Mouse (Mus musculus): ENCODE measurements around the gene Gm17079. TPM values are rescaled to one million over a fixed set of nuclear protein-coding genes. Genes with fewer than 3 reads are reported as not detected.

Gene Gm17079
- not detected in 2 replicates for polyA plus RNA-seq (2012; rRNA removed)

DNA sequence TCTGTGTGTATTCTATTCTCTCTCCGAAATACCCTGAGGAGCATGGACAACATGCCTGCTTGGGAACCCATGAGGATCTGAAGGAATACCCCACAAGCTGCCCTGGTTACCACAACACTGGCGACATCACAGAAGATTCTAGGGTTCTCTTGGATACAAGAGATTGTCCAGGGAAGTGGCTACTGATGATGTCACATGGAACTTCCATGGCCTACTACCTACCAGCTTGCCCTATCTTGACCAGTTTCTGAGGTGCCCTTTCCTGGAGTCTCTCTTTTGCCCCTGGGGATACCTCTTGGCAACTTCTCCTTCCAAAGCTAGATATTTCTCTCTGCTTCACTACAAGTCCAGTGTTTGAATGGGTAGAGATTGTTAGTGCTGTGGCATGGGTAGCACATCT, at the start of gene Gm17079:
Gene Gm17079 (minus strand): TSS at position 101 of the 400 bp plus-strand sequence.

DNA sequence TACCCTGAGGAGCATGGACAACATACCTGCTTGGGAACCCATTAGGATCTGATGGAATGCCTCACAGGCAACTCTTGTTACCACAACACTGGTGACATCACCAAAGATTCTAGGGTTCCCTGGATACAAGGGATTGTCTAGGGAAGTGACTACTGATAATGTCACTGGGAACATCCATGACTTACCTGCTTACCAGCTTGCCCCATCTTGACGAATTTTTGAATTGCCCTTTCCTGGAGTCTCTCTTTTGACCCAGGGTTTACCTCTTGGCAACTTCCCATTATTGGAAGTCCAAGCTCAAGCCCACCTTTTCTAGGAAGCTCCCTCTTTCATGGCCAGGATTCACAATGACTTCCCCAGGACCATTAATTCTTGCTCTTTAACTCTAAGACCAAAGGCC, 21.8 kb upstream of the Gm17079 start, which contains the start of gene Gm5800:
Gene Gm5800 (minus strand): TSS at position 101 of the 400 bp plus-strand sequence.

Other genes with a start within 250 kb of the Gm17079 start
- not detected in 2 replicates for gene Vmn2r89, start 243.6 kb downstream of the Gm17079 start, polyA plus RNA-seq (2012; rRNA removed)
- gene Gm5622, start 142.7 kb downstream of the Gm17079 start, polyA plus RNA-seq (2012; rRNA removed), result 0.06 and 0.08 TPM in 2 replicates
- gene Gm17175, start 121.4 kb downstream of the Gm17079 start, polyA plus RNA-seq (2012; rRNA removed), result not detected in 2 replicates
- gene Gm17174, start 103.3 kb downstream of the Gm17079 start, polyA plus RNA-seq (2012; rRNA removed), result not detected in 2 replicates
- gene Gm17078, start 84.2 kb downstream of the Gm17079 start, polyA plus RNA-seq (2012; rRNA removed), result not detected in 2 replicates
- not detected in 2 replicates for gene Gm4181, start 59.8 kb downstream of the Gm17079 start, polyA plus RNA-seq (2012; rRNA removed)
- gene Gm5800, start 21.7 kb upstream of the Gm17079 start, polyA plus RNA-seq (2012; rRNA removed), result not detected in 2 replicates
- not detected in 2 replicates for gene Ang4, start 78.1 kb upstream of the Gm17079 start, polyA plus RNA-seq (2012; rRNA removed)
- gene AY358078, start 104.6 kb upstream of the Gm17079 start, polyA plus RNA-seq (2012; rRNA removed), result not detected in 2 replicates
- gene Ear6, start 158.2 kb upstream of the Gm17079 start, polyA plus RNA-seq (2012; rRNA removed), result 39.5 and 62.9 TPM in 2 replicates
- gene Mettl17, start 189.4 kb upstream of the Gm17079 start, polyA plus RNA-seq (2012; rRNA removed), result 13.0 and 15.1 TPM in 2 replicates
- gene Slc39a2, start 197.4 kb upstream of the Gm17079 start, polyA plus RNA-seq (2012; rRNA removed), result 0.19 and 0.20 TPM in 2 replicates
- gene Ndrg2, start 218.7 kb upstream of the Gm17079 start, polyA plus RNA-seq (2012; rRNA removed), result 211 and 230 TPM in 2 replicates
- not detected in 2 replicates for gene Tppp2, start 223.0 kb upstream of the Gm17079 start, polyA plus RNA-seq (2012; rRNA removed)
- not detected in 2 replicates for gene Rnase13, start 227.3 kb upstream of the Gm17079 start, polyA plus RNA-seq (2012; rRNA removed)

Data from liver, embryonic 18 days (tissue).